Mouse (Mus musculus): Measurements from ENCODE around the gene C130060K24Rik.
A peak's percentile ranks its signal among the peaks of the same experiment; 100 is the strongest.

Gene C130060K24Rik

DNA sequence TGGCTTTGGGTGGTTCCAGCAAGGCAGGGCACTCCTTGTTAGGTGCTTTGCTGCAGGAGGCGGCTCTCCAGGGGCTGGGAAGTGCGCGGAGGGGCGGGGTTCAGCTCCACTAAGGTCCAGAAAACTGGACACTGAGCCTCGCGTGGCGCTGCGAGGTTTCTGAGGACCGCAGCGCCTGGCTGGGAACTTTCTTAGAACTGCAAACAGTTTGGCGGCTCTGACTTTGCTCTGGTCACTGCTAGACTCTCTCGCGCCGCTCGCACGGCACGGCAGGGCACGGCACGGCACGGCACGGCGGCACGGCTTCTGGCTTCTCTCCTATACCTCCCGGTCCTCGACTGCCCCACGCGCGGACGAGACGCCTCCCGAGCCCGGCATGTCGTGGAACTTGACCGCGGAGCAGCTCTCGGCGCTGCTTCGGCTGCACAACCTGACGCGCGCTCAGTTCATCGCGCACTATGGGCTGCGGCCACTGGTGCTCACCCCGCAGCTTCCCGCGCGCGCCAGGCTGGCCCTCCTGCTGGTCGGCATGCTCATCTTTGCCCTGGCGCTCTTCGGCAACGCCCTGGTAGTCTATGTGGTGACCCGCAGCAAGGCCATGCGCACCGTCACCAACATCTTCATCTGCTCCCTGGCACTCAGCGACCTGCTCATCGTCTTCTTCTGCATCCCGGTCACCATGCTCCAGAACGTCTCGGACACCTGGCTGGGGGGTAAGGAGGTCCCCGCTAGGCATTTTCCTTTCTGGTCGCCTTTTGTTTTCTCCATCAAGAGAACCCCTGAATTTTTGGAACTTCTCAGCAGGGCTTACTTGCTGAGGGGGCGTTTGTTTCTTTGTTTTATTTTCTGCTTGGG, at the start of gene C130060K24Rik:
C130060K24Rik (plus strand) TSS at position 188 of the 855 bp plus-strand sequence.
- DNase-seq: peak; percentile 13

DNA sequence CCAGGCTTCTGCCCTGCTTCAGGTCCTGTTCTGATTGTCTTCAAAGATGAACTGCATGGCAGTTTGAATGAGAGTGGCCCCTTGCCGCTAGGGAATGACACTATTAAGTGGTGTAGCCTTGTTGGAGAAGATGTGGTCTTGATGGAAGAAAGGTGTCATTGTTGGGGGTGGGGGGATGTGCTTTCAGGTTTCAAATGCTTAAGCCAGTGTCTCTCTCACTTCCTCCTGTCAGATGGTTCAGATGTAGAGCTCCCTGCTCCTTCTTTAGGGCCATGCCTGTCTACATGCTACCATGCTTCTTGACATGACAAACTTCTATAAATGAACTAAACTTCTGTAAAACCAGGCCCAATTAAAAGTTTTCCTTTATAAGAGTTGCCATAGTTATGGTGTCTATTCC, 46.7 kb upstream of the C130060K24Rik start:
- DNase-seq: no peak

DNA sequence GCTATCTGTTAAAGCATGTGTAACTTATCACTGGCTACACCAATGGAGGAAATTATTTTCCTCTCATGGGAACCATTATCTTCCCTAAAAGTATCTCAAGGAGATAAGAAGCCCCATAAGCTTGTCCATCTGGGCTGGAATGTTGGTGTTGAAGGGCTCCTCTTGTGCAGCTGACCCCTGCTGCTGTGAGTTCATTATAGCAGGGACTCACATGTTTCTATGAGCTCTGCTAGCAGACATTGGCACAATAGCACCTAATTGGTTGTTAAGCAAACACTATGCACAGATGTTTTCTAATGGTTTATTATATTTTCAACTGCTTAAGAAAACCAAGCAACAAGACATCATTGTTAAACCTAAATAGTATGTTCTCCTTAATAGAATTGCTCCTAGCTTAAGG, 41.5 kb upstream of the C130060K24Rik start:
- no peak for DNase-seq

DNA sequence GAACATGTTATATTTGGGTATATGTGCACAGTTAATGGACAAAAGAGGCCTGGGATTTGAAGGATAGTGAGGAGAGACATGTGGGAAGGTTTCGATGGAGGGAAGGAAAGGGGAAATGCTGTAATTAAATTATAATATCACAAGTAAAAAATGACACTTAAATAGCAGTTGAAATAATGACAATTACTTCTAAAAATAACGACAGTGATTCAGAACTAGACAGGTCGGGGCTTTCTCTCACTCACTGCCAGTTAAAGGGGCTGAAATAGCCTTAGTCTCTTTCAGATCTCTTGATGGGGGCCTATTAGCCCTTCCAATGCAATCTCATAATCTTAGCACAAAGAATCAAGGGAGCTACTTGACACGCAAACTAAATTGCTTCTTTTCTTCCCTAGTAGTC, 39.5 kb upstream of the C130060K24Rik start:
- no peak for DNase-seq

DNA sequence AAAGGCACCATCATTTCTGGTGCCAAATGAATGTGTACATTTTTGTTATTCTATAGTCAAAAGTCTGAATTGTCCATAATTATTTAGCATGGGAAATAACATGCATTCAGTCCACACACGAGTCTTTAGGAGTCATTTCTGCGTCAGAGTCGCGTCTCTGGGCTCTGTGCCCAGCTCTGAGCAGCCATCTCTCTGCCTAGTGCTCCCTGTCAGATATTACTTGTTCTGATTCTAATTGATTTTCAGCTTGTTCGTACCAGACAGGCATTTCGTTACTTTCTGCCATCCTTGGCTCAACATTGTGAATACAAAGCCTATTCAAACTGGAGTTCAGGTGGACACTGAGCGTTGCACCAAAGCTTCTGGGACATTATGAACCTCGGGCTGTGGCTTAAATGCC, 33.2 kb upstream of the C130060K24Rik start:
- DNase-seq: peak; percentile 5

DNA sequence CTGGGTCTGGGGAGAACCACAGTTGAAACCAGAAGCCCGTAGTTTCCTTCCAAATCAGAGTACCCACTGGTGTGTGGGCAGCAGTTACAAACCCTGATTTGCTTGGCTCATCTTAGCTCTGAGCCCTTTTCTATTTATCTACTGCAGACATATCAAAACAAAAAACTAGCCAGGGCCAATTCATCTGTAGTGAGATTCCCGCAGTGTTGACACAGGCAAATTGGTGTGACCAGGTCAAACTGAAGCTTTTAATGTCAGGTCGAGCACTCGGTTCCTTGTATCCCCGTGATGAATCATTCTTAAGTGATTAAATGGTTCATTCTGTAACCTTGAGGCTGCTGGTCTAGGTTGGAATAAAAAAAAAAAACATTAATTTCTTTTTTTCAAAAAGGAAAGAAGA, 32.6 kb upstream of the C130060K24Rik start:
- DNase-seq: no peak

DNA sequence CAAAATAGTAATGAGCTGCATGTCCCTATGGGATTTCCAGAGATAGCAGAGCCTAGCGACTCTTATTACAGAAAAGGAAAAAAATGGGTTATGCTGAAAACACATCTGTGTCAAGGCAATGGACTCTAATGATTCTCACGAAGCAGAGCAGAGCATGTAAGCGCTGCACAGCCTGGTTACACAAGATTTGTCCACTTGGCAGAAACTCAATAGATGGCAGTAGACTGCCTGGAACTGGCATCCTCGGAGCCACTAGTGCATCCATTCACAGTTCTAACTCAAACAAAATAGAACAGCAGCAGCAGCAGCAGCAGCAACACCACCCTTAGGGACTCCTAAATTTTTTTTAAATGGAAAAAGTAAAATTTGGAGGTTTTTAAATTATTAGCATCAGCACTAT, 29.3 kb upstream of the C130060K24Rik start:
- DNase-seq: no peak

DNA sequence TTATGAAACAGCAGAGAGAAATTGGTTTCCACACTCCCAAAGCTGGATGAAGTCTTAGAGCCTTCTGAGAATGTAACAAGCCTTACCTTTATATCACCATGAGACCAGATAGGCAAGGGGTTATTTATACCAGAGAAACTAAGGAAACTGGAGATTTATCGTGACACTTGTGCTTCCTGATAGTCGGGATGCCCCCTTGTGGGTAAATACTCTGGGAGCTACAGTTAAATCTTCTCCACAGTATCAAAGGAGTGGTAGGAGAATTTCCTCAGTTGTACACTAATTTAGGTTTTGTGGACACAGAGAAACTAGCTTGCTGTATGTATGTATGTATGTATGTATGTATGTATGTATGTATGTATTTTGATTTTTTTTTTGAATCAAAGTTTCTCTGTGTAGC, 5.0 kb upstream of the C130060K24Rik start:
- DNase-seq: no peak

DNA sequence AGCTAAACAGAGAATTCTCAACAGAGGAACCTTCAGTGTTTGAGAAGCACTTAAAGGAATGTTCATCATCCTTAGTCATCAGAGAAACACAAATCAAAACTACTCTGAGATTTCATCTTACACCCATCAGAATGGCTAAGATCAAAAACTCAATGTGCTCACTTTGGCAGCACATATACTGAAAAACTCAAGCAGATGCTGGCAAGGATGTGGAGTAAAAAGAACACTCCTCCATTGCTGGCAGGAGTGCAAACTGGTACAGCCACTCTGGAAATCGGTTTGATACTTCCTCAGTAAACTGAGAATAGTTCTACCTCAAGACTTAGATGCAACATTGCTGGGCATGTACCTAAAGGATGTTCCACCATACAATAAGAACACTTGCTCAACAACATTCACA, 41.0 kb downstream of the C130060K24Rik start:
- DNase-seq: no peak

DNA sequence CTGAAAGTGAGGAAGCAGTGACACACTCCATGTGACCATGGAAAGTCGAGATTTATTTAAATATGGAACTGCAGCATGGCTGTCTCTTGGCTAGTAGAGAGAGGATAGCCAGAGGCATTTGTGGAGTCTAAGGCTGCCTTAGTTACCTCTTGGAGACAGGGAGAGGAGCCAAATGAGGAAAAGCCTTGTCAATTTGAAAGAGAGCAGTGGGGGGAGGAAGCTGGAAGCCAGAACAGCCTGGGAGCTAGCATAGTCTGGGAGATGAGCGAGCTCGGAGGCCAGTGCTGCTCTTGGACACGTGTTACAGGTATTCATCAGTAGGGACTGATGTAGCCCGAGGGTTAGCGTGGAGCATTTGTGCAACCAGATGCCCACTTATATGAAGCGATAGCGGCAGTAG, 46.2 kb downstream of the C130060K24Rik start:
- DNase-seq: no peak

DNA sequence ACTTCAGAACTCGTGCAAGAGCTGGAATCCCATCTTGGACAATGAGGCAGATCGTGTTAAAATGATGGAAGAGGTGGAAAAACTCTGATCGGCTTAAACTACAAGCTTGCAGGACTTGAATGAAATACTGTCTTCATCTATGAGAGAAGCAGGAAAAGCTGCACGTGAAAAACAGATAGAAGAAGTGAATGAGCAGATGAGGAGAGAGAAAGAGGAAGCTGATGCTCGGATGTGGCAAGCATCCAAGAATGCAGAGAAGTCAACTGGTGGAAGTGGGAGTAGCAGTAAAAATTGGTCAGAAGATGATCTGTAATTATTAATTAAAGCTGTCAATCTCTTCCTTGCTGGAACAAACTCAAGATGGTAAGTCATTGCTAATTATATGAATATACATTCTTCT, 52.3 kb downstream of the C130060K24Rik start:
- DNase-seq: peak; percentile 6

DNA sequence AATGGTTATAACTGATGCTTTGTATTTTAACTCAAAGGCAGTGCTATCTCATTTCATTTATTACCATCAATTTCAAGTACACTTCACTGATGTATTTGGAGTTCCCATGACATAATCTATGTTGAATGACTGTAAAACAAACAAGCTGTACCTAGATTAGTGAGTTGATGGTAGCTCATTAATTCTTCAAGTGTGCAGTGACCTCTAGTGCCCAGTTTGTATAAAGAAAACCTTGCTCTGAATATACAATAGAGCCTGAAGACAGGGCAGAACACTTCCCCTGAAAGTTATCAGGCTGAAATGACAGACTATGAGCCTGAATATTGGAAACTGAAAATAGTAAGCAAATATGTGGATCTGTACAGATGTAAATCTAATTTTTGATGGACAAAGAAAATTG, 72.6 kb downstream of the C130060K24Rik start:
- DNase-seq: peak; percentile 12

DNA sequence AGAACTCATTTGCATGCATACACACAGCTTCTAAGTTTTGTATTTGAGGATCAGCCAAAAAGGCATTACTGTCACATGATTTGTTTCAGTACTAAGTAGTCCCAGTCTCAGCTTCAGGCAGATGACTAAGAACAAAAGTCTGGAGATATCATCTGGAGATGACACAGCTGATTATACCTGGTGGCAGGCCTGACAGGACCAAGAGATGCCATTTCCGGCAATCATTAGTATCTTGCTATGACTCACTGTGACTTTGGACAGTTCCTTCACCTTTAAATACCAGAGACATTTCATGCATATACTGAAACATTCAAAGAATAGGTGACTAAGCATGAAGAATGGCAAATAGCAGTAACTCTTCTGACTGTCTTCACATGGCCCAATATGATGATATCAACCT, 84.4 kb downstream of the C130060K24Rik start:
- DNase-seq: no peak

DNA sequence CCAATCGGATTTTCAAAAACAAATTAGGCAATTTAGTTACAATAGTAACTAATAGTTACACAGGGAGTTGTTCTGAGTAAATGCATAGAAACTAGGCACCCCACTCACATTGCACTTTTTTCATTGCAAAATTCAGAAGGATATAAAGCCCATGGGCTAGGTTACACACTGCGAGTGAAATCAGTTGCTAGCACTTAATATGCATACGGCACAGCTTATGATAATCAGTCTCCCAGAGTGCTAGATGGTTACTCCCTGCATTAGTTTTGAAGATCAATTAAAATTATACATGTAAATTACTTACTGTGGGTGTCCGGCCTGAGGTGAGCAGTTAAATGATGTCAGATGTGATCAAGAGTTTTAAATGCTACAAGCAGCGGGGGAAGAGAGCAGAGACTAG, 89.4 kb downstream of the C130060K24Rik start:
- no peak for DNase-seq

DNA sequence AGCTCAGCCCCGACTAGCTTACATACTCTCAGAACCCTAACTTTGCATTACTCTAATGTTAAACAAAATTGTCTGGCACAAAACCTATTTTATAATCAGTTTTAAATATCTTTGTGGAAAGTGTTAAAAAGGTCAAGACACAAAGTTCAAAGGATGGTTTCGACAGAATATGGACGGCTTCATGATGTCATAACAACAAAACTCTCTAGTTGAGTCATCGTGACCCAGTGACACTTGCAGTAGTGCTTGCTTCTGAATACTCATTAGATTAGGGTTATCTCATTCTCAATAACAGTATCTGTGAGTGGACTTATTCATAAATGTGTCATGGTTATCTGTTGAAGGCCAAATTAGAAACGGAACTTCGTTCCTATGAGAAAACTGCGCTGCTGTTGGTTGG, 91.5 kb downstream of the C130060K24Rik start:
- no peak for DNase-seq

DNA sequence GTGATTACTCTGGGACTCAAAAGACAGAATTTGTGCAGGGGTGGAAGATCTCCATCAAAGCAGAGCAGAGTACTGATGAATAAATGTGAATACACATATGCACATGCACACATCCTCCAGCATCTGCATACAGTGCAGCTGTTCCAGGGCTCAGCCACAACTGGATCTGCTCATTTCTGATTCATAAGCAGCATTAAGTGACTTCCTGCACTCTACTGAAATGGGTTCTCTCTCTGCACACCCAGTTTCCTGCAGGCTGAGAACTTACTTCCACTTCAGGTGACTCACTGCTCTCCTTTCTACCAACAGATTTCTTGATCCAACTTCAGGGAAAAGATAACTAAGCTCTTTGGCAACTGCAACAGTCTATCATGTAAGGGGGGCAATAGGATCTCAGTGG, 117.9 kb downstream of the C130060K24Rik start:
- DNase-seq: no peak
